Mouse (Mus musculus) lung, embryonic 16.5 days (tissue): ENCODE results near the gene Lmbrd2. TPM values are rescaled to one million over a fixed set of nuclear protein-coding genes. Genes with fewer than 3 reads are reported as not detected.

ENCODE experiments used
- ATAC-seq: fragments of 200-750 bp; cut with Nextera tagmentation; 2 replicates; pipeline ENCODE4 v1.8.0; 2017; ENCODE audit warnings: low read depth, mild to moderate bottlenecking, moderate library complexity
- H3K27ac ChIP-seq: fragments of 300-500 bp; sonication (generic); 2 replicates; pipeline ENCODE4 v1.5.1; 2014; ENCODE audit warnings: mild to moderate bottlenecking, control low read depth, low read length
- H3K27me3 ChIP-seq: fragments of 300-500 bp; sonication (generic); 2 replicates; pipeline ENCODE4 v1.6.1; 2014; ENCODE audit warnings: low read depth, low read length, mixed read lengths; ENCODE audit not compliant: control insufficient read depth, insufficient read depth
- H3K36me3 ChIP-seq: fragments of 300-500 bp; sonication (generic); 2 replicates; pipeline ENCODE4 v1.6.1; 2014; ENCODE audit warnings: low read length; ENCODE audit not compliant: control insufficient read depth, insufficient read depth
- H3K4me1 ChIP-seq: fragments of 300-500 bp; sonication (generic); replicated peaks from 2 replicates; pipeline ENCODE4 v1.6.1; 2014; ENCODE audit warnings: low read length, mixed read lengths; ENCODE audit not compliant: control insufficient read depth, insufficient read depth
- H3K4me2 ChIP-seq: fragments of 300-500 bp; sonication (generic); 2 replicates; pipeline ENCODE4 v1.6.1; 2014; ENCODE audit warnings: low read depth, low read length, control low read depth
- H3K4me3 ChIP-seq: fragments of 300-500 bp; sonication (generic); 2 replicates; pipeline ENCODE4 v1.5.1; 2014; ENCODE audit warnings: mild to moderate bottlenecking, low read length, control low read depth
- H3K9ac ChIP-seq: fragments of 300-500 bp; sonication (generic); 2 replicates; pipeline ENCODE4 v1.6.1; 2014; ENCODE audit warnings: low read length, control low read depth
- H3K9me3 ChIP-seq: fragments of 300-500 bp; sonication (generic); 2 replicates; pipeline ENCODE4 v1.6.1; 2016; ENCODE audit warnings: low read length; ENCODE audit not compliant: control insufficient read depth
- WGBS: fragments of 180-500 bp; shearing (Covaris S2); extraction: QIAGEN DNeasy Blood & Tissue Kit; methylation state at CpG from one replicate; pipeline ENCODE4 v1.1.7; 2014; 5-methylcytosine and 5-hydroxymethylcytosine counted together
- polyA plus RNA-seq: library from polyadenylated mRNA; unstranded; fragments of >200 nt; fragmentation: Nextera tagmentation; extraction: Ambion mirVana; gene quantifications from 2 replicates; pipeline ENCODE4 v1.2.1, GENCODE M21; 2015

Gene Lmbrd2
- polyA plus RNA-seq, 1 experiment from 2014 or later, result 3.2 TPM

DNA sequence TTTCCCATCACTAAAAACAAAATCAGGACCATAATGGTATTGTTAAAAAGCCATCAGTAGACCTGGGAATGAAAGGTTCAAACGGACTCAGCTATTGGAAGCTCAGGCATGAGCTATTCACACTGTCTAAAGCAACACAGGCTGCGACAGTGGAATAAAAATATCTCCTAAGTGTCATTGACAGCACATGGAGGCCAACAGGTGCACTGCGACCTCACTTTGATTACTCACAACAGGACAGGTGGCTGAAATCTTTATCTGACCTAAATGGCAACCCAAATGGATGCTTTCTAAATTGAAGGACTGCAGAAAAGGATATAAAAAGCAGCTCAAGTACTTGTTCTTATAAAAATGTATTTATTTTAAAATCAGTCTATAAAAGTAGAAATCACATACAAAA, 28.7 kb upstream of the Lmbrd2 start:
- H3K9me3 ChIP-seq, result no peaks in the 10 kb centered on the region
- 83% methylated on average over 3 of the region's 3 CpGs for WGBS
- H3K36me3 ChIP-seq, result peaks cover 31% of the 10 kb centered on the region
- H3K4me3 ChIP-seq, result no peak overlapping the region
- H3K27ac ChIP-seq, result no peak overlapping the region
- no peak for ATAC-seq
- H3K9ac ChIP-seq, result no peak overlapping the region
- H3K27me3 ChIP-seq, result no peaks in the 10 kb centered on the region
- no peak overlapping the region for H3K4me2 ChIP-seq
- 0 out of 2 replicates have a peak, but pooled peaks cover 2% of the 10 kb centered on the region for H3K4me1 ChIP-seq

DNA sequence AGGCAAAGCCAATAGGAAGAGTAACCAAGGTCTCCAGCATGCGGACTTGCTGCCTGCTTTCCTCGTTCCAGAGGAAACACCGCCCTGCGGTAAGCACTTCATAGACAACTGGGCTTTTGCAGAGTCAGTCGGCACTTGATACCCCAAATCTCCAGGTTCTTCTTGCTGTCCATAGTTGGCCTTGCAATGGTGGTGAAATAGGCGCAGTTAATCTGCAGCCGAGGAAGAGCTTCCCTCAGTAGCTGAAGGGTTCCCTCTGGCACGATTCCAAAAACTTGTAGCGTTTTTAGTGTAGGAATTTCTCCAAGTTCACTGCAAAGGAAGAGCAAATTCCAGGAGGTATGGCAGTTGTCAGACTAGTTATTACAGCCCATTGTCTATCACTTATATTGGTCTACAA, 26.8 kb upstream of the Lmbrd2 start:
- Histone ChIP-seq H3K4me1 (0 out of 2 replicates have a peak, but pooled peaks cover 2% of the 10 kb centered on the region), H3K9me3 (no peaks in the 10 kb centered on the region), H3K9ac (no peak overlapping the region), H3K4me2 (no peak overlapping the region), H3K4me3 (no peak overlapping the region), H3K36me3 (peaks cover 30% of the 10 kb centered on the region), H3K27ac (no peak overlapping the region), H3K27me3 (no peaks in the 10 kb centered on the region)
- 54% methylated on average over 9 of the region's 9 CpGs for WGBS
- ATAC-seq, result no peak

DNA sequence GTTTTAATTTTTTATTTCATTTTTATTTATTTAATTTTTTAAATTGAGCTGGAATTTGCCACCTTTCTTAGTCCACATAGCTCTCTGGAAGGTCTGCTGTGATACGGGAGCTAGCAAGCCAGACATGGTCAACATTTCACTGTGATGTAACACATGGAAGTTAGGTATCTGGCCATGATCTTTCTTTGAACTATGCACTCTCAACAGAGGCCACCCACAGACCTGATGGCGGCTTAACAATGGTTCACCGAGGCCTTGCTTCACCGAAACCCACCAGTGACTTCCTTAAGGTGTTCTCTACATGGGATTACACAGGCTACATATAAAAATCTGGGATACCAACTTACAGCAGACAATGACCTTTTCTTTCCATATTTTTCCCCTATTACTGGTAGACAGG, 26.2 kb upstream of the Lmbrd2 start:
- Histone ChIP-seq H3K9ac (no peak overlapping the region), H3K27me3 (no peaks in the 10 kb centered on the region), H3K4me1 (0 out of 2 replicates have a peak, but pooled peaks cover 2% of the 10 kb centered on the region), H3K36me3 (peaks cover 35% of the 10 kb centered on the region), H3K4me2 (no peak overlapping the region), H3K4me3 (no peak overlapping the region), H3K9me3 (no peaks in the 10 kb centered on the region), H3K27ac (no peak overlapping the region)
- 64% methylated on average over 4 of the region's 4 CpGs for WGBS
- no peak for ATAC-seq

DNA sequence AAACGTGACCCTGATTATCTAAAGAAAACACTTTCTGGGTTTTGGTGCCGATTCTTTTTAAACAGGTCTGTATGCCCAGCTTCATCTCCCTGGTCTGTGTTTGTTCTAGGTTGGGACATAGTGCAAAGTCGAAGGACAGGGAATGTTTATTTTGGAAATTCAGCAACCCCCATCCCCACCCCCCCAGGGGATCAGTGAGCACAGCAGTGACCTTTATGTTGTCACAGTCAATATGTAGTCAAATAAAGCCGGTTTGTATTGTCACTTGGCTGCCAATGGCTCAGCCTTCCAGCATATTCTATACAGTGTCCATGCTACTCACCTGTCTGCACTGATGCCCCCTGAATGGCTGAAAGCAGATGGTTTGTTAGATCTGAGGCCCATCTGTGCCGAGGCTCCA, 25.8 kb upstream of the Lmbrd2 start:
- H3K4me1 ChIP-seq, result 0 out of 2 replicates have a peak, but pooled peaks cover 2% of the 10 kb centered on the region
- ATAC-seq, result no peak
- no peak overlapping the region for H3K4me2 ChIP-seq
- WGBS, result 26% methylated on average over 5 of the region's 5 CpGs
- H3K9ac ChIP-seq, result no peak overlapping the region
- H3K27me3 ChIP-seq, result no peaks in the 10 kb centered on the region
- H3K27ac ChIP-seq, result no peak overlapping the region
- no peaks in the 10 kb centered on the region for H3K9me3 ChIP-seq
- H3K4me3 ChIP-seq, result no peak overlapping the region
- H3K36me3 ChIP-seq, result peaks cover 40% of the 10 kb centered on the region

DNA sequence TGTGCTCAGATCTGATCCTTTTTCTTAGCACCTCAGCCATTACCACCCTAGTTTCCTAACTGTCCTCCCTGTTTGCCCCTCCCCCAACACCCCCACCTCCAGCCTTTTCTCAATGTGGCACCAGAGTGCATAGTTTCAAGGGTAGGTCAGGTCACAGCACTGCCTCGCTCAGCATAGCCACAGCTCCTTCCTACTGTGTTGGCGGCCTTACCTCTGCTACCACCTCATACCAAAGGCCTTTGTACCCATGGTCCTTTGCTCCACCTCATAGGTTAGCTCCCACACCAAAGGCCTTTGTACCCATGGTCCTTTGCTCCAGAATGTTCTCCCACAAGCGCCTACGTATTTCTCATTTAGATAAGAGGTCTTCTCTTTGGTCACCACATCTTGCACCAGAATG, 21.5 kb upstream of the Lmbrd2 start:
- H3K9me3 ChIP-seq, result no peaks in the 10 kb centered on the region
- no peak overlapping the region for H3K9ac ChIP-seq
- 96% methylated on average over 4 of the region's 4 CpGs for WGBS
- no peak overlapping the region for H3K4me2 ChIP-seq
- 0 out of 2 replicates have a peak, but pooled peaks have one; percentile 19 for ATAC-seq
- no peak overlapping the region for H3K27ac ChIP-seq
- no peaks in the 10 kb centered on the region for H3K27me3 ChIP-seq
- H3K36me3 ChIP-seq, result peaks cover 48% of the 10 kb centered on the region
- no peak overlapping the region for H3K4me3 ChIP-seq
- 0 out of 2 replicates have a peak, but pooled peaks cover under 1% of the 10 kb centered on the region for H3K4me1 ChIP-seq

DNA sequence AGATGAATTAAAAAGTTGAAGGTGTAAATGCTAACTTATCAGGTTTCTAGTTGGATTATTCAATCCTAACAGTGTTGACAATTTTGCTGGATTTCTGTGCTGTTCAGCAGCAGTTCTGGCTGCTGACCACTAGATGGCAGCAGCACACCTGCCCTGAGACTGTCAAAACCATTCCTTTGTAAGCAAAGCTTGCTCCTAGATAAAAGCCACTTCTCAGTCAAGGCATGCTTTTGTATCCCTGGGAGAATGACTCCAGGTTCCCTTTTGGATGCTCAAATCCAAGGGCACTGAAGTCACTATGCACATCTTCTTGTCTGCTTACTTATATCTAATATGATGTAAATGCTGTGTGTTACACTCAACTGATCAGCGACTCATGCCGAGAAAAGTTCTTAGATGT, 20.3 kb upstream of the Lmbrd2 start:
- Histone ChIP-seq H3K4me3 (no peak overlapping the region), H3K4me2 (no peak overlapping the region), H3K9ac (no peak overlapping the region), H3K27me3 (no peaks in the 10 kb centered on the region), H3K36me3 (peaks cover 42% of the 10 kb centered on the region), H3K9me3 (no peaks in the 10 kb centered on the region), H3K27ac (no peak overlapping the region), H3K4me1 (no peaks in the 10 kb centered on the region)
- WGBS, result 86% methylated on average over 2 of the region's 2 CpGs
- ATAC-seq, result 0 out of 2 replicates have a peak, but pooled peaks have one; percentile 49

DNA sequence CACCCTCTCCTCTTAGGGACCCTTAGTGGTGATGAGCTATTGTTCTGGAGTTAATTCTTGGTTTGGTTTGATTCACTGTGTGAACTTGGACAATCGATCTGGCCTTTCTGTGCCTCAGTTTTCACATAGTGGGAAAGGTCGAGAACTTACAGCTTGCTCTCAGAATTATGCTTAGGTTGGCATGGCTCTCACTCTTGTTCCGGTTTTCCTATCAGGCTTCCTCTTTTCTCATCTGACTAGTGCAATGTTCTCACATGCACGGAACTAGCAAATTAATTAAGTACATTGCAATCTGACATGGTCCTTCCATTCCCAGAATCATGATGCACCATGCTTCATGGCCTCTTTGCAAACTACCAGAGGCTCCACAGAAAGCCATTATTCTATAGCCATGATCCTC, 17.4 kb upstream of the Lmbrd2 start:
- no peaks in the 10 kb centered on the region for H3K9me3 ChIP-seq
- no peaks in the 10 kb centered on the region for H3K27me3 ChIP-seq
- H3K27ac ChIP-seq, result no peak overlapping the region
- H3K4me3 ChIP-seq, result no peak overlapping the region
- no peak overlapping the region for H3K4me2 ChIP-seq
- peaks cover 28% of the 10 kb centered on the region for H3K36me3 ChIP-seq
- no peak overlapping the region for H3K9ac ChIP-seq
- 89% methylated on average over 4 of the region's 4 CpGs for WGBS
- no peaks in the 10 kb centered on the region for H3K4me1 ChIP-seq
- no peak for ATAC-seq

DNA sequence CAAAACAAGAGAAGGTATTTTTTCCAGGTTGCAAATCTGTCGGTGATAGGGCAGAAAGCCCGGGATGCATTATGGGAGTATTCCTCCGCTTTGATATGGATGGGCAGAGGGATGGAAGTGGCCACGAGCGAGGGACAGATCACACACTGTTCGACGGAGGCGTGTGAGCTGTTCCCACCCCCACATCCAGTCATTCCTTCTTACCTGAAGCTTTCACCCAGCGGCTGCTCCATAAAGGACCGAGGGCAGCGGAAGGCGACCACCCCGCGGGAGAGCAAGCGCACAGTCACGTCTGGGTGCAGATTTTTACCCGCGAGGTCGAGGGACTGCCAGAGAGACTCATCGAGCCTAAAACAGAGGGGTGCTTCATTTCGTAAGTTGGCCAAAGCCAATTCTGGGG, 15.5 kb upstream of the Lmbrd2 start:
- no peak for ATAC-seq
- Histone ChIP-seq H3K36me3 (peaks cover 20% of the 10 kb centered on the region), H3K4me1 (no peaks in the 10 kb centered on the region), H3K9me3 (no peaks in the 10 kb centered on the region), H3K9ac (no peak overlapping the region), H3K4me3 (no peak overlapping the region), H3K27ac (no peak overlapping the region), H3K4me2 (no peak overlapping the region), H3K27me3 (no peaks in the 10 kb centered on the region)
- 90% methylated on average over 21 of the region's 21 CpGs for WGBS

DNA sequence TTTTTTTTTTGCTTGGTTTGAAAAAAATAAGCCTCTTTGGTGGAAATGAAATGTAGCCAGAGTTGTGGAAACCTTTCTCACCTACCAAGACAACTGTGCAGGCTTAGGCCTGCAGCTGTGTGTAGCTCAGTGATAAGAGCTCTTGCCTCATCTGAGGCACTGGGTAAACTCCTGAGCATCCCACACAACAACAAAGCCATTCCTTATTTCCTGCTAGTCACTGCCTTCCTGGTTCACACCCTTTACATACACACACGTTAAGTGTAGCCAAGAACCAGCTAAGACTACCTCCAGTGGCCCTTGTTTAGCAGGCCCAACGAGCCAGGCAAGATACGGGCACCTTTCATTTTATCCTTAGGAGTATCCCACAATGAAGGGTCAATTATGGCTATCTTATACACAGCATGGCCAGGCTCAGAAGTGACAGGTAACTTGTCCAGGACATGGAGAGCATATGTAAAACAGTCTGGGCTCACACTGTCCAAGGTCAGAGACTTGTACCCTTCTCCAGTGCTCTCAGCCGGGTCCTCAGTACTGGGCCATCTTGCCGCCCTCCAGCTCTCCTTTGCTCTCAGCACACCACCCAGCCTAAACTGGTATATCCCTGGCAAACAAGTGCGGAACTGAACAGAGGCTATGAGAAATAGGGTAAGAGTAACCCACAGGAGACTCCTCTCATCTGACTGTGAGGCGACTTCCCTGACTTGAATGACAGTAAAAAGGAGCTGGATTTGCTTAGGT, 13.1 kb upstream of the Lmbrd2 start:
- H3K9ac ChIP-seq, result no peak overlapping the region
- H3K4me3 ChIP-seq, result no peak overlapping the region
- H3K9me3 ChIP-seq, result no peaks in the 10 kb centered on the region
- ATAC-seq, result no peak
- no peaks in the 10 kb centered on the region for H3K27me3 ChIP-seq
- H3K4me1 ChIP-seq, result no peaks in the 10 kb centered on the region
- peaks cover 19% of the 10 kb centered on the region for H3K36me3 ChIP-seq
- no peak overlapping the region for H3K27ac ChIP-seq
- H3K4me2 ChIP-seq, result no peak overlapping the region
- 77% methylated on average over 7 of the region's 7 CpGs for WGBS
